Mouse (Mus musculus) thymus, adult 18-20 months (tissue): ENCODE results near the gene Copb1.
"Not testable (repeated sequence)": the region's sequence is repeated elsewhere in the genome, so short reads cannot be mapped to it uniquely, and the experiment has no call there.

Experiments
- DNase-seq, 2 experiments: peaks; one replicate each; pipeline ENCODE4 v3.0.0; 2022; ENCODE audit warnings: mixed read lengths in 2 of 2

The Copb1 gene

GRCm38 (mm10) chr7:114216908-114217307 is 37.6 kb downstream of the Copb1 start:
- DNase-seq = no peak

GRCm38 (mm10) chr7:114214385-114214784 is 40.1 kb downstream of the Copb1 start:
- DNase-seq = no peak

- no peak for DNase-seq
Measured at GRCm38 (mm10) chr7:114213537-114213936, 41.0 kb downstream of the Copb1 start.

GRCm38 (mm10) chr7:114210618-114211017 is 43.9 kb downstream of the Copb1 start:
- DNase-seq = peak; percentile 30 to 67

GRCm38 (mm10) chr7:114209841-114210240 is 44.7 kb downstream of the Copb1 start:
- DNase-seq = no peak

GRCm38 (mm10) chr7:114203491-114204359 is 50.8 kb downstream of the Copb1 start:
- no peak for DNase-seq

GRCm38 (mm10) chr7:114202972-114203404 is 51.5 kb downstream of the Copb1 start:
- no peak for DNase-seq

GRCm38 (mm10) chr7:114200651-114201050 is 53.9 kb downstream of the Copb1 start:
- DNase-seq = no peak

- no peak for DNase-seq
Measured at GRCm38 (mm10) chr7:114199428-114200110, 54.9 kb downstream of the Copb1 start.

- DNase-seq = no peak
Measured at GRCm38 (mm10) chr7:114198252-114198651, 56.3 kb downstream of the Copb1 start.

- DNase-seq = not testable (repeated sequence)
Measured at GRCm38 (mm10) chr7:114196588-114196987, 57.9 kb downstream of the Copb1 start.

- DNase-seq = not testable (repeated sequence)
Measured at GRCm38 (mm10) chr7:114194788-114195187, 59.7 kb downstream of the Copb1 start.

- no peak for DNase-seq
Measured at GRCm38 (mm10) chr7:114194224-114194623, 60.3 kb downstream of the Copb1 start.

- DNase-seq = no peak
Measured at GRCm38 (mm10) chr7:114193284-114194067, 61.0 kb downstream of the Copb1 start.

GRCm38 (mm10) chr7:114192581-114192980 is 61.9 kb downstream of the Copb1 start:
- no peak for DNase-seq

- DNase-seq = no peak
Measured at GRCm38 (mm10) chr7:114183416-114183815, 71.1 kb downstream of the Copb1 start.

GRCm38 (mm10) chr7:114182708-114183107 is 71.8 kb downstream of the Copb1 start:
- no peak for DNase-seq

- DNase-seq = peak; percentile 49 to 55
Measured at GRCm38 (mm10) chr7:114181391-114181790, 73.1 kb downstream of the Copb1 start.

GRCm38 (mm10) chr7:114176588-114176987 is 77.9 kb downstream of the Copb1 start:
- DNase-seq = no peak

GRCm38 (mm10) chr7:114171354-114172097 is 83.0 kb downstream of the Copb1 start:
- peak; percentile 40 to 64 for DNase-seq

- DNase-seq = no peak
Measured at GRCm38 (mm10) chr7:114169996-114170395, 84.5 kb downstream of the Copb1 start.

- no peak for DNase-seq
Measured at GRCm38 (mm10) chr7:114169381-114169780, 85.1 kb downstream of the Copb1 start.
